Mouse (Mus musculus) natural killer cell, adult 2 months (primary cell): ENCODE measurements at regions not wholly inside any gene's neighbourhood (a gene's known extent, or its start where the extent isn't known, plus 50 kb on each side); places are given as distances from the start of the nearest gene placed in this dataset.

Source experiments
- DNase-seq, 2 experiments: peaks; one replicate each; pipeline ENCODE4 v3.0.0; 2022; ENCODE audit warnings: low spot score in 2 of 2

- DNase-seq = no peak
Observed at GRCm38 (mm10) chr12:107105017-107105416, 383.4 kb upstream of the 3110018I06Rik start.

- DNase-seq = no peak
Observed at GRCm38 (mm10) chr12:107111908-107112770, 376.3 kb upstream of the 3110018I06Rik start.

- no peak for DNase-seq
Observed at GRCm38 (mm10) chr12:107118364-107118763, 370.1 kb upstream of the 3110018I06Rik start.

DNA sequence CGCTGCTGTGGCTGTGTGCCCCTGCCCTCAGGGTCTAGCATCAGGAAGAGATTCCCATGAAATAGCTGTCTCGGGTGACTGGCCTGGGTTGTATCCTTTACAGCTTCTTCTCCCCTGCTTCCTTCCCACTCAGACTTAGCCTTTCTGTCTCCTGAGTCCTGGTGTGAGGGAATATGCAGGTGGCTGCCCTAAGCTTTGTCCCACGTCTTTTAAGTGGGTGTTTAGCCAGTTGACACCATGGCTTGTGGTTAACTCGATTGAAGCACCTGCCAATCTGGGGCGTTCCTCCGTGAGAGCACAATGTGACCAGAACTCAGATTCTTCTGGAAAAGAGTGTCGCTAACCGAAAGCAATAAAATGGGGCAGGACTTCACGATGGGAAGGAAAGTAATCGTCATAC, 369.4 kb upstream of the 3110018I06Rik start:
- no peak for DNase-seq

- DNase-seq = no peak
Observed at GRCm38 (mm10) chr12:107120486-107121186, 367.8 kb upstream of the 3110018I06Rik start.

GRCm38 (mm10) chr12:107121990-107122389, 366.4 kb upstream of the 3110018I06Rik start:
- DNase-seq = no peak

- DNase-seq = no peak
Observed at GRCm38 (mm10) chr12:107123661-107124060, 364.8 kb upstream of the 3110018I06Rik start.

DNA sequence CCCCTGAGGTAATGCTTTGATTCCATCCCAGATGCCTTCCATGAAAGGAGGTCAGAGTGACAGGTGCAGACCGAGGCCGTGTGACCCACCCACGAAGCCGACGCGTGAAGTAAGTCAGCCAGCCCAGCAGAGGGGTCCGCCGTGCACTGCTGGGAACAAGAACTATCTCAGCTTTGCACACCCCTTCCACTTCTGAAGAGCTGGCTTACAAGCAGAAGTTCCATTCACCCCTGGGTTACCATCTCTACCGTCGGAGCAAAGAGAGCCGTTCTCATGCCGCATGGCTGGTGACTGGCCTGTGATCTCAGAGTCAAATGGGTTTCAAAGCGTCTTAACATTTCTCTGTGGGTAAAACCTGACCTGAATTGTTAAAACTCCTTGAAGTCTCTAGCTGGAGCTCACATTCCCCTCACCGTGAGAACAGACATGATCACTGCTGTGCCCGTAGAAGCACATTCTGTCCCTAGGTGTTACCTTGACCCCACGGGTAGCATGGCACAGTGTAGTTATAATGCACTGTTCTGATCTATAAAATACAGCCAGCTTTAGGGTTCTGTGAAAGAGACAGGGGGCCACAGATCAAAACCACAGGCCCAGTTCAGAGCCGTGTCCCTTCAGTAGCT, 364.1 kb upstream of the 3110018I06Rik start:
- no peak for DNase-seq

GRCm38 (mm10) chr12:107125201-107125600, 363.2 kb upstream of the 3110018I06Rik start:
- no peak for DNase-seq

GRCm38 (mm10) chr12:107126056-107126455, 362.4 kb upstream of the 3110018I06Rik start:
- DNase-seq = no peak

DNA sequence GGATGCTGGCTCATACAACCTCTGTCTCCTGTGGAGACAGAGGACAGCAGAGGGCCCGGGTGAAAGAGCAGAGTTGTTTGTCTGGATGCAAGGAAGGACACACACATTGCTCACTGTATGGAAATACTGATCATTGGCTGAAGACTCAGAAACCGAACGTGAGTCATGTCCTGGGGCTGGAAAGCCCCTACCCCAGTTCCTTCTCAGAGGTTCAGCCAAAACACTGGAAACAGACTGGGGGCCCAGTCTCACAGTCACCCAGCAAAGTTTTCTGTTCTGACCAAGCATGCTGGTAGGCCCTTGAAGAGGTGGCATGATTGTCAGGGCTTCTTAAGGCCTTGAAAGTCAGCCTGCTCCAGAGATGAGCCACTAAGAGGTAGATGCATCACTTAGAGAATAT, 360.8 kb upstream of the 3110018I06Rik start:
- no peak for DNase-seq

DNA sequence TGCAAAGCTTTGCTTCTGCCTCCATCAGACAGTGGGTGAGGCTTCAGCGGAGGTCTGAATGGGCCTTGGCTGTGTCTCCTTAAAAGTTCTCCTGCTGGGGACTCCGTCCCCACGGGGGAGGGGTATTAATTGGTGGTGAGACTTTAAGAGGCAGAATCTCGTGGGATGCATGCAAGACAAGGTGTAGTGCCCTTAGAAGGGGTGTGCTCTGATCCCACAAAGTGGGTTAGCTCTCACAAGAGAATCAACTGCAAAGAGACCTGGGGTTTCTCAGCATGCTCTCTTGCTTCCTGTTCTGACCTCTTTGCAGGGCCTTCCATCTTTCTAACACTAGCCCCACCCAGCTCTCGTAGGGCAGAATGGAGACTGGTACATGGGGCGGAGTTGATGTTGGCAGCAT, 359.2 kb upstream of the 3110018I06Rik start:
- no peak for DNase-seq

DNA sequence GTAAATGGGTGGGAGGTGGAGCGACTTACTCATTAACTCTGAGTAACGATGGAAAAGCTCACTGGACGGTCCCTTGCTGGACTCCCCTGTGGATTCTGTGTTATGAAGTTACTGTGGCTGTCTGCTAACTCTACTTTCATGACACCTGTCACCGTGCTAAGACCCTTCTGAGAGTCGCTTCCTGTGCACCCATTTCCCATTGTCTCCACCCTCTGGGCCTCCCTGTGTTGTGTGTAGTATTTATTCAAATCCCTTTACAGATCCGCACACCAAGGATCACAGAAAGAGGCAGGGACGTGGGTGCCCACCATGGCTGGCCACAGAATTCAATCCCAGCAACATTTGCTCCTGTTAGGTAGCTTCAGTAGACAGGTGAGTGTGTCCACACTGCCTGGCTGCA, 357.1 kb upstream of the 3110018I06Rik start:
- DNase-seq = no peak

GRCm38 (mm10) chr12:107131841-107132240, 356.6 kb upstream of the 3110018I06Rik start:
- no peak for DNase-seq

DNA sequence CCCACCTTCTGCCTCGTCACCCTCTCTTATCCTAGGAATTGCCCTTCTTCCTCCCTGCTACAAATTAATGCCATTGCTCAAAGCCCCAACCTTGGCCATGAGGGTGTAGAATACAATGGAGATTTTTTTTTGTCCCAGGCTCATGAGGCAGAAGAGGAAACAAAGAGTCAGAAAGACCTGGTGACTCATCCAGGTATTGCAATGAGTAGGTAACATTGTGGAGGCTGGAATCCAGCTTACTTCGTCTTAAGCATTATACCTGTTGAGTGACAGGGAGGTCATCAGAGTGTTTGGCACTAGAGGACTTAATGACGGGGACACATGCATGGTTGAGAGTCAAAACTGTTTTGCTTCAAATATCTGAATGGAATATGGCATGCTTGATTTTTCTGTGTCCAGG, 355.9 kb upstream of the 3110018I06Rik start:
- DNase-seq = no peak

DNA sequence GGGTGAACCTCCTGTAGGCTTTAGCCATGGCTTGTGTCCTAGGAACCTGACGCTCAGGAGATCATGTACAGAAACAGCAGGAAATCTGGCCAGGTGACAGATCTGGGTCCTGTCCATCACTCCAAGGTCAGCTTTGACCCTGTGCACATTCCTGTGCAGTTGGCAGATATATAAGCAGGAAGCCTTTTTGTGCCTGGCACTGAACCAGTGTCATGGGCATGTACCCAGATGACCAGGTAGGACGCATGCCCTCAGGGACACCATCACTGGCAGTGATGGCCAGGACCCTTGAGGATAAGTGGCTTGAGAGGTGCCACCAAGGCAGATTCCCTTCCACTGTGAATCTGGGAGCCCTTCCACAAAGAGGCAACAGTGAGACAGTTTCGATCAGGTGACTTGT, 354.1 kb upstream of the 3110018I06Rik start:
- no peak for DNase-seq

DNA sequence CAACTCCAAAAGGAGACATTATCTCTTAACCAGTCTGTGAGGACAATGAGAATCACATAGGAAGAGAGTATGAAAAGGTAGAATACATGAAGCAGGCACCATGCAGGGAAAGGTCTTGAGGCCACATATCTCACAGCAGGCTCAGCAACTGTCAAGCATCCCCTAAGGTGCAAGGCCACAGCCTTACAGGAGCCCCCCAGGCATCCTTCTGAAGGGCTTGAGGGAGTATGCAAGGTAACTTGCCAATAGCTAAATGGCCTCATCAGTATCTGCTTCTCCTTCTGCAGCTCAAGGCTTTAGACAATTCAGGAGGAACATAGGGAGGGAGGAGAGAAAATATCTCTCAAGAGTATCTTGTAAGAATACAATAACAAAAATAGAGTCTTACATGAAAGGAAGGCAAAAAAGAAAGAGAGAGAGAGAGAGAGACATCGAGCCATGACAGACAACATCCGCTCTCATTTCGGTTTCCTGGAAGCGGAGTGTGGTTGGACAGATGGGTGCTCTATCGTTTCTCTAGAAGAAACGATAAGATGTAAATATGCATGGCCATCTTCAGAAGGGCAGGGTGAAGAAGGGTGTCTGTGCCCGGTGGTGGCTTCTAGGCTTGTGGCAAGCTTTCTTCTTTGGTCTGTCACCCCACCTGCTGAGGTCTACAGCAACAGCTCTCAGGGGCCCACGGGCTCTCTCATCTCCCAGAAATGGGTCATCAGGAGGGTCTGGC, 349.6 kb upstream of the 3110018I06Rik start:
- DNase-seq = no peak

GRCm38 (mm10) chr12:107140957-107141595, 347.4 kb upstream of the 3110018I06Rik start:
- no peak for DNase-seq

DNA sequence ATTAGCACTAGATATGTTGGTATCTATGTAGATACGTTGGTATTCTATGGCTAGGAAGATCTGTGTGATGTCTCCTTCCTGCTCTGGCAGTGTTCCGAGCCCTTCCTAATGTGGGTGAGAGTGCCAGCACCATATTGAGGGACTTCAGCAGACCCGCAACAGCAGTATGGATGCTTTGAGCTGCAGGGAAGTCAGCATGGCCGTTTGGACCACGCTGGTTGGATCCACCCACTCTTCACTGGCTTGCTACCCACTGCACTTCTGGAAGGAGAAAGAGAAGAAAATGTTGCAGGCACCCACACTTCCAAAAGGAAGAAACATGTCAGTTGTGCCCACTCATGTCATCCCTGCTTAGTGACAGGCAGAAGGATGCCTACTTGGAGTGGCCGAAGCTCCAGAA, 346.2 kb upstream of the 3110018I06Rik start:
- DNase-seq = no peak

DNA sequence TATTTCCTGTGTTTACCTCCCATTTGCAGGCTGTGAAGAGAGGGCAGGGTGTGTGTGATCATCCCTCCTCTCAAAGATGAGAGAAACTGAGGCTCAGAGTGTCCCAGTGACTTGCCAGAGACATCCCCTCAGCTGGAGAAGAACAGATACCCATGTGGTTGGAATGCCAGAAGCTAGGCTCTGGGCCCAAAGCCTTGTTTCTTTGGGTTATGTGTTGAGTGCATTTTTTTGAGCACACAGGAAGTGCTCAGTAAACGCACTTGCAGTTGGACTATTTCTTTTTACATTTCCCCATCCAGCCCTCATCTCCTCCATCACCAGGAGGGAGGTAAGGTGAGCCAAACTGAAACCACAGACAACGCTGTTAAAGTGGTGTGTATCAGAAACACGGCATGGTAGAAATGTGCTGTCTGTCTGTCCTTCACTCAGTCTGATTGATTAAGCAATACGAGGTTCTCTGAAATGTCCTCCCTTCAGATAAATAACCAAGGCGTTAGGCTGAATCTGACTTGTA, 341.8 kb upstream of the 3110018I06Rik start:
- DNase-seq = no peak

- DNase-seq = no peak
Observed at GRCm38 (mm10) chr12:107148451-107148850, 340.0 kb upstream of the 3110018I06Rik start.
